Mouse (Mus musculus): Measurements from ENCODE around the gene Rtn1. TPM values are rescaled to one million over a fixed set of nuclear protein-coding genes. Genes with fewer than 3 reads are reported as not detected.

The Rtn1 gene
- polyA plus RNA-seq, 1 experiment: 1,649 TPM

GRCm38 (mm10) chr12:72292566-72292965 is 116.3 kb downstream of the Rtn1 start:
- TF ChIP-seq POLR2A (IDR thresholded peaks at IDR 0.05; ENCODE audit: borderline replicate concordance, extremely low read depth, insufficient read depth, insufficient read length, poor library complexity, severe bottlenecking) (no peak), CTCF (IDR thresholded peaks at IDR 0.05; ENCODE audit: borderline replicate concordance, extremely low read depth, insufficient read depth, insufficient read length) (no peak)
- no peak for DNase-seq (ENCODE audit: low read depth)

GRCm38 (mm10) chr12:72291266-72291665 is 117.6 kb downstream of the Rtn1 start:
- no peak for DNase-seq (ENCODE audit: low read depth)
- TF ChIP-seq POLR2A (IDR thresholded peaks at IDR 0.05; ENCODE audit: borderline replicate concordance, extremely low read depth, insufficient read depth, insufficient read length, poor library complexity, severe bottlenecking): no peak
- no peak for TF ChIP-seq CTCF (IDR thresholded peaks at IDR 0.05; ENCODE audit: borderline replicate concordance, extremely low read depth, insufficient read depth, insufficient read length)

- TF ChIP-seq POLR2A (IDR thresholded peaks at IDR 0.05; ENCODE audit: borderline replicate concordance, extremely low read depth, insufficient read depth, insufficient read length, poor library complexity, severe bottlenecking): no peak
- TF ChIP-seq CTCF (IDR thresholded peaks at IDR 0.05; ENCODE audit: borderline replicate concordance, extremely low read depth, insufficient read depth, insufficient read length): no peak
- no peak for DNase-seq (ENCODE audit: low read depth)
Measured at GRCm38 (mm10) chr12:72288215-72288614, 120.6 kb downstream of the Rtn1 start.

- TF ChIP-seq POLR2A (IDR thresholded peaks at IDR 0.05; ENCODE audit: borderline replicate concordance, extremely low read depth, insufficient read depth, insufficient read length, poor library complexity, severe bottlenecking) (no peak), CTCF (IDR thresholded peaks at IDR 0.05; ENCODE audit: borderline replicate concordance, extremely low read depth, insufficient read depth, insufficient read length) (no peak)
- no peak for DNase-seq (ENCODE audit: low read depth)
Measured at GRCm38 (mm10) chr12:72287332-72288004, 121.4 kb downstream of the Rtn1 start.

GRCm38 (mm10) chr12:72285366-72286345 is 123.2 kb downstream of the Rtn1 start:
- TF ChIP-seq POLR2A (IDR thresholded peaks at IDR 0.05; ENCODE audit: borderline replicate concordance, extremely low read depth, insufficient read depth, insufficient read length, poor library complexity, severe bottlenecking) (no peak), CTCF (IDR thresholded peaks at IDR 0.05; ENCODE audit: borderline replicate concordance, extremely low read depth, insufficient read depth, insufficient read length) (0 out of 2 replicates have a peak, but pooled peaks have one; percentile 30)
- DNase-seq (ENCODE audit: low read depth): peak; percentile 92

- TF ChIP-seq CTCF (IDR thresholded peaks at IDR 0.05; ENCODE audit: borderline replicate concordance, extremely low read depth, insufficient read depth, insufficient read length): no peak
- TF ChIP-seq POLR2A (IDR thresholded peaks at IDR 0.05; ENCODE audit: borderline replicate concordance, extremely low read depth, insufficient read depth, insufficient read length, poor library complexity, severe bottlenecking): no peak
- no peak for DNase-seq (ENCODE audit: low read depth)
Measured at GRCm38 (mm10) chr12:72284576-72284975, 124.3 kb downstream of the Rtn1 start.

GRCm38 (mm10) chr12:72279129-72279875 is 129.6 kb downstream of the Rtn1 start:
- TF ChIP-seq CTCF (IDR thresholded peaks at IDR 0.05; ENCODE audit: borderline replicate concordance, extremely low read depth, insufficient read depth, insufficient read length) (no peak), POLR2A (IDR thresholded peaks at IDR 0.05; ENCODE audit: borderline replicate concordance, extremely low read depth, insufficient read depth, insufficient read length, poor library complexity, severe bottlenecking) (no peak)
- DNase-seq (ENCODE audit: low read depth): no peak

GRCm38 (mm10) chr12:72273721-72274414 is 135.0 kb downstream of the Rtn1 start:
- TF ChIP-seq CTCF (IDR thresholded peaks at IDR 0.05; ENCODE audit: borderline replicate concordance, extremely low read depth, insufficient read depth, insufficient read length) (no peak), POLR2A (IDR thresholded peaks at IDR 0.05; ENCODE audit: borderline replicate concordance, extremely low read depth, insufficient read depth, insufficient read length, poor library complexity, severe bottlenecking) (no peak)
- DNase-seq (ENCODE audit: low read depth): peak; percentile 60

- no peak for DNase-seq (ENCODE audit: low read depth)
- TF ChIP-seq CTCF (IDR thresholded peaks at IDR 0.05; ENCODE audit: borderline replicate concordance, extremely low read depth, insufficient read depth, insufficient read length) (peak; percentile 45; the same call in 1 of the 2 replicates), POLR2A (IDR thresholded peaks at IDR 0.05; ENCODE audit: borderline replicate concordance, extremely low read depth, insufficient read depth, insufficient read length, poor library complexity, severe bottlenecking) (no peak)
Measured at GRCm38 (mm10) chr12:72267614-72268013, 141.2 kb downstream of the Rtn1 start.
